Mouse (Mus musculus) intestine, embryonic 14.5 days (tissue): ENCODE data around the gene Mier2. TPM values are rescaled to one million over a fixed set of nuclear protein-coding genes. Genes with fewer than 3 reads are reported as not detected.
A peak's percentile ranks its signal among the peaks of the same experiment; 100 is the strongest.

ENCODE experiments used
- ATAC-seq: fragments of 200-750 bp; cut with Nextera tagmentation; replicated peaks from 2 replicates; pipeline ENCODE4 v1.8.0; 2017; ENCODE audit warnings: low read depth, moderate number of reproducible peaks, moderate TSS enrichment, moderate library complexity; ENCODE audit not compliant: low FRiP score, low TSS enrichment
- DNase-seq: peaks from one replicate; pipeline ENCODE4 v3.0.0-alpha.2; 2018; ENCODE audit warnings: low spot score
- H3K27ac ChIP-seq: fragments of 300-500 bp; sonication (generic); 2 replicates; pipeline ENCODE4 v1.5.1; 2014; ENCODE audit warnings: low read depth, mild to moderate bottlenecking, control low read depth
- H3K27me3 ChIP-seq: fragments of 300-500 bp; sonication (generic); replicated peaks from 2 replicates; pipeline ENCODE4 v1.6.1; 2014; ENCODE audit warnings: low read length, control low read depth; ENCODE audit not compliant: control insufficient read depth, insufficient read depth
- H3K36me3 ChIP-seq: fragments of 300-500 bp; sonication (generic); 2 replicates; pipeline ENCODE4 v1.6.1; 2014; ENCODE audit warnings: low read length, control low read depth; ENCODE audit not compliant: control insufficient read depth, insufficient read depth
- H3K4me1 ChIP-seq: fragments of 300-500 bp; sonication (generic); replicated peaks from 2 replicates; pipeline ENCODE4 v1.6.1; 2014; ENCODE audit warnings: low read length, control low read depth, mixed read lengths; ENCODE audit not compliant: control insufficient read depth, insufficient read depth
- H3K4me2 ChIP-seq: fragments of 300-500 bp; sonication (generic); 2 replicates; pipeline ENCODE4 v1.6.1; 2014; ENCODE audit warnings: low read length
- H3K4me3 ChIP-seq: fragments of 300-500 bp; sonication (generic); 2 replicates; pipeline ENCODE4 v1.5.1; 2014; ENCODE audit warnings: low read depth, low read length, control low read depth, mixed read lengths
- H3K9ac ChIP-seq: fragments of 300-500 bp; sonication (generic); 2 replicates; pipeline ENCODE4 v1.6.1; 2014; ENCODE audit warnings: mild to moderate bottlenecking, low read length
- H3K9me3 ChIP-seq: fragments of 300-500 bp; sonication (generic); 2 replicates; pipeline ENCODE4 v1.6.1; 2016; ENCODE audit warnings: low read length, control low read depth; ENCODE audit not compliant: control insufficient read depth
- WGBS: fragments of 180-500 bp; shearing (Covaris S2); extraction: QIAGEN DNeasy Blood & Tissue Kit; methylation state at CpG from one replicate; pipeline ENCODE4 v1.1.7; 2014; 5-methylcytosine and 5-hydroxymethylcytosine counted together
- polyA plus RNA-seq: library from polyadenylated mRNA; unstranded; fragments of >200 nt; fragmentation: Nextera tagmentation; extraction: Ambion mirVana; gene quantifications from 2 replicates; pipeline ENCODE4 v1.2.1, GENCODE M21; 2014

Gene Mier2
- polyA plus RNA-seq, 1 experiment from 2014 or later = 47.9 TPM

DNA sequence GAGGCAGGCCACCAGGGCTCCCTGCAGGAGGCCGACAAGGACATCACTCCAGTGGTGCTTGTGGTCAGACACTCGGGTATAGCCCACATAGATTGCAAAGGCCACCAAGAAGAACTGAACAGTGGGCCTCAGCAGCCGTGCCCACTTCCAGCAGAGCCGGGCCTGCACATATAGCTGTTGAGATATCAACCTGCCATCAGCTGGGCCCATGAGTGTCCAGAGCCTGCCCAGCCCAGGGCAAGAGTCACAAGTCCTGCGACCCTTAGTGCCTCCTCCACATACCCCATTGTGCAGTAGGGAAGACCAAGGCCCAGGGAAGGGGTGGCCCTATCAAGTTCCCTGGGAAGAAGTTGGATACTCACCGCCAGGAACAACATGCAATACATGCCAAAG is 27.6 kb downstream of the Mier2 start:
- WGBS = 93% methylated on average over 6 of the region's 6 CpGs
- DNase-seq (peak; percentile 32), ATAC-seq (no peak)
- H3K9me3 ChIP-seq = no peaks in the 10 kb centered on the region
- H3K9ac ChIP-seq = no peak overlapping the region
- peaks cover 22% of the 10 kb centered on the region for H3K36me3 ChIP-seq
- no peak overlapping the region for H3K4me2 ChIP-seq
- H3K27me3 ChIP-seq = no peaks in the 10 kb centered on the region
- H3K4me1 ChIP-seq = no peaks in the 10 kb centered on the region
- no peak overlapping the region for H3K27ac ChIP-seq
- H3K4me3 ChIP-seq = no peak overlapping the region

DNA sequence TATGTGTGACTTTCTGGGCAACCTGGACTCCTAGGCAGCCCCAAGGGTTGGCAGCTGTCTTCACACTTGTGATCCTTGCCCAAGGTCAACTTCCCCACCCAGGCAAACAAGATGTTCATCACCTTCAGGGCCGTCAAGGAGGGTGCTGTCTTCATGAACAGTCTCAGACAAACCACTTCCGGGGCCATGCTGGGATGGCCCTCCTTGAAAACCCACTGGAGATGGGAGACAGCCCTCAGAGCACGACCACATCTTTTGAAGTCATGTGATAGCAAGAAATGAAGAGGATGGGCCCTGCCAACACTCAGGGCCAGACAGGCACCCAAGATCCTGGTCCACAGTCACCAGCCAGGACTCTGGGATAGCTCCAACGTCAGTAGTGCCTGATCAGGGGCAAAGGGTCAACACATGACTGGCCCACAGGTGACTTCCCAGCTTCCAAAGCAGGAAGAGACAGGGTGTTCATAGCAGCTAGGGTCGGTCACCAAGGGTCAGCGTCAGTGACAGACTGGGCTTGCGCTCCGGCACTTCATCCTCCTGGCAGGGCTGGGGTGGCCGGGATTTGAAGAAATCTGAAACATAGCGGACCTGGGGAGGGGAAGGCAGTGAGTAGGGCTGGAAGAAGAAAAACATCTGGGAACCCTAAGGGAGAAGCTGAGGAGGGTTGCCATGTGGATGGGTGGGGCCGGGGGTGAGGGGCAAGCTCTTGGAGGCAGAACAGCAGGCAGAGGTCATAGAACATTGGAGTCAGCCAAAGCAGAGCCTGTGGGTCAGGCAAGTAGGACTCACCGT is 28.1 kb downstream of the Mier2 start:
- Histone ChIP-seq H3K9me3 (no peaks in the 10 kb centered on the region), H3K27ac (no peak overlapping the region), H3K9ac (no peak overlapping the region), H3K27me3 (no peaks in the 10 kb centered on the region), H3K4me2 (no peak overlapping the region), H3K4me3 (no peak overlapping the region), H3K36me3 (peaks cover 22% of the 10 kb centered on the region), H3K4me1 (no peaks in the 10 kb centered on the region)
- WGBS = 89% methylated on average over 12 of the region's 12 CpGs
- DNase-seq (peak; percentile 47), ATAC-seq (no peak)

DNA sequence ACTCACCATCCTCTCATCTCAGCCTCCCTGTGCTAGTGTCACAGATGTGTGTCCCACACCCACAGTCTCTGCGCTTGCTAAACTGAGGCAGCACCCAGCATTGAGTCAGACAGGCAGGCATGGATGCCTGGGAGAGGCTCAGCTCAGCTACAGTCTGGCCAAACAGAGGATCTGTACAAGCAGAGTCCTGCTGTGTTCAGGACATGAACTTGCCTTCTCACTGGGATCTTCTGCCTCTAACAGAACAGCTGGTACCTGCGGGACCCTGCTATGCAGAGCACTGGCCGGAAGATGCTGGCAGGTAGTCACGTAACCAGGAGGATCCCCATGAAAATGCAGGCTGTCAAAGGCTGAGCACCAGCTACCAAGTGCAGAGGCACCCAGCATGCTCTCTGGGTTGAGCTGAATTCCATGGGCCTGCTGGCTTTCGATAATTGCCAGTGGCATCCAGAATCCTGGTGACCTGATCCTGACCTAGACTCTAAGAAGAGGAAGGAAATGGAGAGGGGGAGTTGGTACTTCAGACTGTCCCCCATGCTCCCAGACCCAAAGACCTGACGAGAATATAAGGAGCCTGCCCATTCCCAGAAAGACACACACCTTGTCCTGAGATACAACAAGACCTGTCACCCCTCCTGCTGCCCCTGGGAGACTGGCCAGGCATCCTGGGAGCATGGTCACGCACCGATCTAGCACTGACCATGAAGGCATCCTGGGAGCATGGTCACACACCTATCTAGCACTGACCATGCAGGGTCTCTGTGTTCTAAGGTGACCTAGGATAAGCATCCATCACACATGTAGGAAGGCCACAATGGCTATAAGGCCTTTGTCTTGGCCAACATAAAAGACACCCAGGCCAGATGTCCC is 29.3 kb downstream of the Mier2 start:
- Histone ChIP-seq H3K4me3 (no peak overlapping the region), H3K9me3 (no peaks in the 10 kb centered on the region), H3K27ac (no peak overlapping the region), H3K36me3 (peaks cover 22% of the 10 kb centered on the region), H3K27me3 (no peaks in the 10 kb centered on the region), H3K9ac (no peak overlapping the region), H3K4me1 (no peaks in the 10 kb centered on the region), H3K4me2 (no peak overlapping the region)
- 84% methylated on average over 8 of the region's 8 CpGs for WGBS
- ATAC-seq (no peak), DNase-seq (peak; percentile 43)

DNA sequence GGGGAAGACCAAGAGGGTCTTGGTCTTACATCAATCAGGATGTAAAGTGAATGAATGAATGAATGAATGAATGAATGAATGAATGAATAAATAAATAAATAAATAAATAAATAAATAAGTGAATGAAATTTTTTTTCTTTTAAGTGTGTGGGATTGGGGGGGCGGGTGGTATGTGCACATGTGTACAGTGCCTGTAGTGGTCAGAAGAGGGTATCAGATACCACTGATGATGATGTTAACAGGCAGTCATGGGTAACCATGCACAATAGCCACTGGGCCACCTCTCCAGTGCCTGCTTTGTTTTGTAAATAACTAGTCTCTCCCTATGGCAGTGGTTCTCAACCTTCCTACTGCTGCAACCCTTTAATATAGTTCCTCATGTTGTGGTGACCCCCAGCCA is 30.6 kb downstream of the Mier2 start:
- Histone ChIP-seq H3K9me3 (no peaks in the 10 kb centered on the region), H3K4me2 (no peak overlapping the region), H3K27me3 (no peaks in the 10 kb centered on the region), H3K4me1 (no peaks in the 10 kb centered on the region), H3K9ac (no peak overlapping the region), H3K4me3 (no peak overlapping the region), H3K36me3 (peaks cover 18% of the 10 kb centered on the region), H3K27ac (no peak overlapping the region)
- ATAC-seq (no peak), DNase-seq (peak; percentile 32)
- WGBS = 85% methylated on average over 1 of the region's 1 CpGs

DNA sequence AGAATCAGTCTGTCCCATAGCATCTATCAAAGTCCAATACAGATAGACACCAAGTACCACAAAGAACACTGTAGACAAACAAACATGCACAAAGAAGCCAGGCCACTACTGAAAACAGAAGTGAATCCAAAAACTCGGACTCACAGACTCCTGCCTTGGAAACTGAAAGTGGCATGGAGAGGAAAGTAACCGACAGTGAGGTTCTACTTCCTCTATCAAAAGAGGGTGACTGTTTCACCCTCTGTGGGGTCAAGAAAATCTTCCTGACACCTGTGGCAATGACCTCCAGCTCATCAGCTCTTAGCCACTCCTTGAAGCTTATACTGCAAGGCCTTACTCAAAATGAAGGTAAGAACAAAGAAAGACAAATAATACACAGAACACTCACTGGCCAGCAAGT is 48.3 kb downstream of the Mier2 start:
- H3K4me1 ChIP-seq = no peaks in the 10 kb centered on the region
- WGBS = 85% methylated on average over 2 of the region's 2 CpGs

DNA sequence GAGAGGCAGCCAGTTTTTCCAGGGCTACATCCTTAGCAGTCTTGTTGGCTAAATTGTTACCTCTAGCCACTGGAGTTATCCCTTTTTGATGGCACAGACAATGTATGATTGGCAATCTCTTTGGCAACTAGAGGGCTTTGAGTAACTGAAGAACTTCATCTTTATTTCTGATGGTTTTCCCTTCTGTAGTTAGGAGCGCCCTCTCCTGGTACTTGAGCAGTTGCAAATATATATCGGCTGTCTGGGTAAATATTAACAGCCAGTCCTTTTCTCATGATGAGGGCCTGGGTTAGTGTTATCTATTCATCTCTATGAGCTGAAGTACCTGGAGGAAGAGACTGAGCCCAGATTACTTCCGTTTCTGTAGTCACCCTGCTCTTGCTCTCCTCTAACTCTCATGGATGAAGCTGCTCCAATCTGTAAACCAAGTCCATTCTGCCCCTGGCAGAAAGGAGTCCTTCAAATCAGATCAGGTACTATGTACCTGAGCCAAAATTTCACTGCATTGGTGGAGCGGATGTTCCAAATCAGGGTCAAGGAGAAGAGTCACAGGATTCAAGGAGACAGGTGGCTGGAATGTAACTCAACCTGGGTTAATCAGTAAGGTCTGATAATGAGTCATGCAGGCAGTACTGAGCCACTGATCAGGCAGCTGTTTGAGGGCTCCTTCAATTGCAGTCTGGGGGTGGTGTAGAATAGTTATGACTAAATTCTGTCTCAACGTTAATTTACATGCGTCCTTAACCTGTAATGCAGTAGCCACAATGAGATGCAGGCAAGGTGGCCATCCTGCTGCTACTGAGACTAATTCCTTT is 52.0 kb downstream of the Mier2 start:
- Histone ChIP-seq H3K27ac (no peak overlapping the region), H3K9ac (no peak overlapping the region), H3K4me3 (no peak overlapping the region), H3K9me3 (no peaks in the 10 kb centered on the region), H3K4me1 (no peaks in the 10 kb centered on the region), H3K36me3 (no peaks in the 10 kb centered on the region), H3K27me3 (no peaks in the 10 kb centered on the region), H3K4me2 (no peak overlapping the region)
- WGBS = 61% methylated on average over 6 of the region's 6 CpGs
- DNase-seq (no peak), ATAC-seq (peak; percentile 53; the same call in 1 of the 2 replicates)

More for the DNA sequence above, 48.3 kb downstream of the Mier2 start:
- H3K27ac ChIP-seq = no peak overlapping the region
- no peak overlapping the region for H3K4me2 ChIP-seq
- no peaks in the 10 kb centered on the region for H3K27me3 ChIP-seq
- ATAC-seq (no peak), DNase-seq (no peak)
- H3K4me3 ChIP-seq = no peak overlapping the region
- H3K36me3 ChIP-seq = no peaks in the 10 kb centered on the region
- no peak overlapping the region for H3K9ac ChIP-seq
- H3K9me3 ChIP-seq = no peaks in the 10 kb centered on the region

DNA sequence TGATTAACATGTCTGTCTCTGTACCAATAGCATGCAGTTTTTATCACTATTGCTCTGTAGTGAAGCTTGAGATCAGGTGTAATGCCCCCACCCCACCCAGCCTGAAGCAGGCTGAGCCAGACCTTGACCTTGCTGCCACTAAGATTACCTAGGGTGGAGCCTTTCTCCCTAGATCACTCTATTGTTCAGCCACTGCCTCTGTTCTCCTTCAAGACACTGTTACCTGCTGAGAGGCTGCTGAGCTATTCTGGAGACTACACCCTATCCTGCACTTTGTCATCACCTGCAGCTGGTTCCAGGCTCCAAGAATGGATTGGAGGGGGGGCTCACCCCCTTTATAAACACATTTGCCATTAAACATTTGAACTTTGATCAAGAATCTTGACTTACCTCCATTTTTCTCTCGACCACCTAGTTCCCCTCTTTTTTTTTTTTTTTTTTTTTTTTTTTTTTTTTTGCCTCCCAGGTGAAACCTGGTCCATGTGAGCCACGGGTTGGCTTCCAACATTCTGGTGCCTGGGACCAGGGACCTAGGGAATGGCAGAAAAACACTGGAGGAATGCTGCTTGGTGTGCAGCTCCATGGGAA is 58.2 kb downstream of the Mier2 start:
- no peak overlapping the region for H3K4me2 ChIP-seq
- H3K9ac ChIP-seq = no peak overlapping the region
- no peaks in the 10 kb centered on the region for H3K27me3 ChIP-seq
- H3K4me1 ChIP-seq = no peaks in the 10 kb centered on the region
- WGBS = 48% methylated on average over 2 of the region's 2 CpGs
- no peaks in the 10 kb centered on the region for H3K36me3 ChIP-seq
- no peaks in the 10 kb centered on the region for H3K9me3 ChIP-seq
- H3K4me3 ChIP-seq = no peak overlapping the region
- ATAC-seq (no peak), DNase-seq (no peak)
- H3K27ac ChIP-seq = no peak overlapping the region

DNA sequence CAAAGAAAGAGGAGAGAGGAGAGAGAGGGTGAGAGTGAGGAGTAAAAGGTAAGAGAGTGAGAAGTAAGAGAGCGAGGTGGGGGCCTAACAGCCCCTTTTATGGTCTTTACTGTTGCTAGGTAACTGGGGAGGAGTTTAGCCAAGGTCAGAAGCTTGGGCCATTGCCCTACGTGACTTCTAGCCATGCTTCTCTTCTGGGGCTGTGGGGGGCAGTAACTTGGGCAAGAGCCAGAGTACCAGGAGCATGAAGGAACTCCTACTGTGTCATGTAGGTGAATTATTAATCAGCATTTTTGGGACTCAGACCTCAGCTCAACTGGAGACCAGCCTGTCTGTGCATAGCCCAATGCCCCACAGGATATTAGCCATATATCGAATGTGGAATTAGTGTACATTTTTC is 59.1 kb downstream of the Mier2 start:
- ATAC-seq = no peak
- H3K27me3 ChIP-seq = no peaks in the 10 kb centered on the region
- no peak overlapping the region for H3K9ac ChIP-seq
- no peak overlapping the region for H3K27ac ChIP-seq
- DNase-seq = no peak
- no peaks in the 10 kb centered on the region for H3K36me3 ChIP-seq
- 55% methylated on average over 3 of the region's 3 CpGs for WGBS
- no peak overlapping the region for H3K4me2 ChIP-seq
- H3K4me3 ChIP-seq = no peak overlapping the region
- no peaks in the 10 kb centered on the region for H3K9me3 ChIP-seq
- no peaks in the 10 kb centered on the region for H3K4me1 ChIP-seq
